Mouse (Mus musculus) lung, adult 2 months (tissue): Measurements from ENCODE around the gene Pkn2.

Experiments used
- CTCF ChIP-seq: fragments of 200-500 bp; IDR thresholded peaks from 2 replicates; pipeline ENCODE4 v1.5.1; 2011; ENCODE audit warnings: mild to moderate bottlenecking, low read length, control low read depth; ENCODE audit not compliant: insufficient read depth
- POLR2A ChIP-seq: fragments of 200-500 bp; IDR thresholded peaks from 2 replicates; pipeline ENCODE4 v1.6.1; 2011; ENCODE audit warnings: low read depth, mild to moderate bottlenecking, control low read depth, low read length, borderline replicate concordance; ENCODE audit errors: extremely low read depth

DNA sequence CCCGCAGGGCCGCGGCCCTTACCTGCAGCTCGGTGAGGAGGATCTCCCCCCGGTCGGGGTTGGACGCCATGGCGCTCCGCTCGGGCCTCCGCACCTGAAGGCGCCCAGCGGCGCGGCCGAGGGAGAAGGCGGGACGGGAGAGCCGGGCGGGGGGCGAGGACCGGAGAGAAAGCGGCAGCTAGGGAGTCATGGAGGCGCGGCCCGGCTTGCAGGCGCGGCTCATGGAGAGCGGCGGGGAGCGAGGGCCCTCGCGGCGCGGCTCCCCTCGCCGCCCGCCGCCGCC, 274 bp downstream of the Pkn2 start:
- no peak for TF ChIP-seq CTCF
- no peak for TF ChIP-seq POLR2A
